Mouse (Mus musculus) heart, postnatal 0 days (tissue): ENCODE data around the gene Aoc1. TPM values are rescaled to one million over a fixed set of nuclear protein-coding genes. Genes with fewer than 3 reads are reported as not detected.
A peak's percentile ranks its signal among the peaks of the same experiment; 100 is the strongest.

ENCODE experiments used
- ATAC-seq: fragments of 200-750 bp; cut with Nextera tagmentation; 2 replicates; pipeline ENCODE4 v1.8.0; 2017; ENCODE audit warnings: low read depth, moderate number of reproducible peaks, moderate library complexity; ENCODE audit not compliant: insufficient read depth
- DNase-seq: peaks from one replicate; pipeline ENCODE4 v3.0.0-alpha.2; 2016; ENCODE audit warnings: low spot score
- H3K27ac ChIP-seq: fragments of 300-500 bp; sonication (generic); 2 replicates; pipeline ENCODE4 v1.5.1; 2014; ENCODE audit warnings: low read depth, mild to moderate bottlenecking
- H3K27me3 ChIP-seq: fragments of 300-500 bp; sonication (generic); 2 replicates; pipeline ENCODE4 v1.6.1; 2014; ENCODE audit warnings: low read length, mixed read lengths; ENCODE audit not compliant: control insufficient read depth, insufficient read depth
- H3K36me3 ChIP-seq: fragments of 300-500 bp; sonication (generic); replicated peaks from 2 replicates; pipeline ENCODE4 v1.6.1; 2014; ENCODE audit warnings: low read length, mixed read lengths; ENCODE audit not compliant: control insufficient read depth, insufficient read depth
- H3K4me1 ChIP-seq: fragments of 300-500 bp; sonication (generic); 2 replicates; pipeline ENCODE4 v1.6.1; 2014; ENCODE audit warnings: antibody characterized with exemption; ENCODE audit not compliant: control insufficient read depth, insufficient read depth
- H3K4me2 ChIP-seq: fragments of 300-500 bp; sonication (generic); 2 replicates; pipeline ENCODE4 v1.6.1; 2014; ENCODE audit warnings: low read depth, mild to moderate bottlenecking, low read length, moderate library complexity
- H3K4me3 ChIP-seq: fragments of 300-500 bp; sonication (generic); 2 replicates; pipeline ENCODE4 v1.5.1; 2014; ENCODE audit warnings: low read depth, low read length
- H3K9ac ChIP-seq: fragments of 300-500 bp; sonication (generic); replicated peaks from 2 replicates; pipeline ENCODE4 v1.6.1; 2014; ENCODE audit warnings: low read depth, low read length, mixed read lengths
- H3K9me3 ChIP-seq: fragments of 300-500 bp; sonication (generic); replicated peaks from 2 replicates; pipeline ENCODE4 v1.6.1; 2016; ENCODE audit warnings: low read length; ENCODE audit not compliant: control insufficient read depth
- CTCF ChIP-seq: IDR thresholded peaks from 2 replicates; pipeline ENCODE4 v1.5.1; 2016; ENCODE audit warnings: antibody characterized with exemption, control low read depth, low read depth
- EP300 ChIP-seq: IDR thresholded peaks from 2 replicates; pipeline ENCODE4 v1.6.1; 2016; ENCODE audit warnings: antibody characterized with exemption, low read depth
- WGBS: fragments of 180-500 bp; shearing (Covaris S2); extraction: QIAGEN DNeasy Blood & Tissue Kit; methylation state at CpG from one replicate; pipeline ENCODE4 v1.1.7; 2014; 5-methylcytosine and 5-hydroxymethylcytosine counted together
- polyA plus RNA-seq: library from polyadenylated mRNA; unstranded; fragments of >200 nt; fragmentation: Nextera tagmentation; extraction: Ambion mirVana; gene quantifications from 2 replicates; pipeline ENCODE4 v1.2.1, GENCODE M21; 2015
- total RNA-seq: library from RNA; depleted of rRNA; stranded (reverse); fragments of >200 nt; gene quantifications from 2 replicates; pipeline ENCODE4 v1.2.3, GENCODE M21; 2014; ENCODE audit warnings: low replicate concordance

Aoc1 gene
- total and polyA plus RNA-seq, 2 experiments from 2014 or later: 0.99 TPM; not detected in 1

DNA sequence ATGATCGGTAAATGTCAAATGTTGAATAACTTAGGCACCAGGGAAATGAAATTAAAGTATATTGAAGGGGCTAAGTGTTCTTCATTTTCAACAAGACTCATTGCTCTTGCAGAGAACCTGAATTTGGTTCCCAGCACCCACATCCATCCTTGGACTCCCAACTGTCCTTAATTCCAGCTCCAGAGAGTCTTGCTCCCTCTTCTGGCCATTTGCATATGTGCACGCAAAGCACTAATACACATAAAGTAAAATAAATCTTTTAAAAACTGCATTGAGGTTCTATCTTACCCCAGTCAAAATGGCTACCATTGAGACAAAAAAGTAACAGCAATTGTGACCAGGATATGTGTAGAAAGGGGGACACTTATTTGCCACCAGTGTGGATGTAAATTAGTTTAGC is 18.5 kb upstream of the Aoc1 start:
- WGBS: 99% methylated on average over 2 of the region's 2 CpGs
- H3K27me3 ChIP-seq: no peaks in the 10 kb centered on the region
- H3K4me2 ChIP-seq: no peak overlapping the region
- no peak for TF ChIP-seq EP300
- no peak for TF ChIP-seq CTCF
- DNase-seq: no peak
- no peaks in the 10 kb centered on the region for H3K36me3 ChIP-seq
- H3K27ac ChIP-seq: no peak overlapping the region
- ATAC-seq: no peak
- H3K9ac ChIP-seq: no peak overlapping the region
- H3K4me3 ChIP-seq: no peak overlapping the region
- H3K9me3 ChIP-seq: no peaks in the 10 kb centered on the region
- H3K4me1 ChIP-seq: peaks cover 10% of the 10 kb centered on the region; the same call in 1 of the 2 replicates

DNA sequence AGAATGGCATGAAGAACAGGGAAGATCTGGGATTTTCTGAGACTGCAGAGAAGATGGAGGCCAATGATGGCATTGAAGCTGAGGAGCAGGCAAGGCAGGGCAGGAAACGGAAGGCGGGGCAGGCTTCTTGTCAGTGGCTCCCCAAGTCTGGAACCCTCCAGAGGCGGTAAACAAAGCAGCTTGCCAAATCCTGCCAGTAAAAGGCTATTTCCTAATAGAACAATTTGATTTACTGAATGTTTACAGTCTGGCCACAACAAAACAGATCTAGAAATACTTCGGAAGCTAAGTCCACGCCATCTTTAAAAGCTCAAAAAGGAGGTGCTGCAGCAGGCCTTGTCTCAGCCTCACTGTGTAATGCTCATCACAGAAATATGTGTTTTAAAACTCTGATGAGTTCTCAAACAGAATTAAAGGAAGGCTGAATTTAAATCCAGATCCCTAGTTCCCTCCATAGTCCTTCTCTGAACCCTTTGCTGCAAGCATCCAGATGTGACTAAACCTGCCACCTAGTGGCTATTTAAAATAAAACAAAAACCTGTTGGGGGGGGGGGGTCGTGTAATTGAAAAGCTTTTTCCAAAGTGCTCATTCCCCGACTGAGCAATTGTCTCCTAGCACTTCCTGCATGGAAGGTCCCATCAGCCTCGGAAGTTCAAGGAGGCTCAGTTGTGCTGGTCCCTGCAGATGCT is 14.9 kb upstream of the Aoc1 start:
- Histone ChIP-seq H3K4me1 (0 out of 2 replicates have a peak, but pooled peaks cover 6% of the 10 kb centered on the region), H3K4me2 (no peak overlapping the region), H3K9ac (no peak overlapping the region), H3K27ac (no peak overlapping the region), H3K9me3 (no peaks in the 10 kb centered on the region), H3K36me3 (no peaks in the 10 kb centered on the region), H3K4me3 (no peak overlapping the region), H3K27me3 (no peaks in the 10 kb centered on the region)
- 48% methylated on average over 8 of the region's 8 CpGs for WGBS
- no peak for ATAC-seq
- TF ChIP-seq EP300: no peak
- peak; percentile 52 for TF ChIP-seq CTCF
- DNase-seq: peak; percentile 30

GRCm38 (mm10) chr6:48860130-48860815 is 12.4 kb upstream of the Aoc1 start:
- peak overlapping the region; percentile 24; the same call in 1 of the 2 replicates for H3K4me3 ChIP-seq
- no peaks in the 10 kb centered on the region for H3K9me3 ChIP-seq
- peak; percentile 75 for TF ChIP-seq CTCF
- no peak for TF ChIP-seq EP300
- H3K36me3 ChIP-seq: no peaks in the 10 kb centered on the region
- 0 out of 2 replicates have a peak, but pooled peaks cover 5% of the 10 kb centered on the region for H3K4me1 ChIP-seq
- H3K9ac ChIP-seq: no peak overlapping the region
- WGBS: 14% methylated on average over 23 of the region's 23 CpGs
- peak overlapping the region; percentile 60 for H3K4me2 ChIP-seq
- H3K27me3 ChIP-seq: no peaks in the 10 kb centered on the region
- DNase-seq: peak; percentile 59
- ATAC-seq: peak; percentile 54; the same call in 1 of the 2 replicates
- H3K27ac ChIP-seq: no peak overlapping the region

- Histone ChIP-seq H3K4me1 (0 out of 2 replicates have a peak, but pooled peaks cover 5% of the 10 kb centered on the region), H3K36me3 (no peaks in the 10 kb centered on the region), H3K9ac (no peak overlapping the region), H3K9me3 (no peaks in the 10 kb centered on the region), H3K27ac (no peak overlapping the region), H3K4me2 (no peak overlapping the region), H3K27me3 (no peaks in the 10 kb centered on the region), H3K4me3 (no peak overlapping the region)
- 92% methylated on average over 1 of the region's 1 CpGs for WGBS
- DNase-seq (no peak), ATAC-seq (no peak)
- TF ChIP-seq CTCF (no peak), EP300 (no peak)
Measured at GRCm38 (mm10) chr6:48860851-48861250, 11.8 kb upstream of the Aoc1 start.

GRCm38 (mm10) chr6:48861616-48862280 is 10.9 kb upstream of the Aoc1 start:
- H3K27ac ChIP-seq: no peak overlapping the region
- ATAC-seq: peak; percentile 61

More at GRCm38 (mm10) chr6:48861616-48862280, 10.9 kb upstream of the Aoc1 start:
- Histone ChIP-seq H3K4me2 (no peak overlapping the region), H3K4me1 (0 out of 2 replicates have a peak, but pooled peaks cover 5% of the 10 kb centered on the region), H3K36me3 (no peaks in the 10 kb centered on the region), H3K4me3 (no peak overlapping the region), H3K9me3 (no peaks in the 10 kb centered on the region), H3K27me3 (no peaks in the 10 kb centered on the region), H3K9ac (no peak overlapping the region)
- DNase-seq: no peak
- 54% methylated on average over 12 of the region's 12 CpGs for WGBS
- no peak for TF ChIP-seq EP300
- no peak for TF ChIP-seq CTCF
